Mouse (Mus musculus): ENCODE data around the gene Gm17364. TPM values are rescaled to one million over a fixed set of nuclear protein-coding genes. Genes with fewer than 3 reads are reported as not detected.

Gm17364 gene
- polyA plus RNA-seq (2014; fragmentation: Illumina TruSeq; extraction: RNeasy Lipid Tissue Mini Kit (QIAGEN cat#74804); ENCODE audit: low replicate concordance) = not detected

DNA sequence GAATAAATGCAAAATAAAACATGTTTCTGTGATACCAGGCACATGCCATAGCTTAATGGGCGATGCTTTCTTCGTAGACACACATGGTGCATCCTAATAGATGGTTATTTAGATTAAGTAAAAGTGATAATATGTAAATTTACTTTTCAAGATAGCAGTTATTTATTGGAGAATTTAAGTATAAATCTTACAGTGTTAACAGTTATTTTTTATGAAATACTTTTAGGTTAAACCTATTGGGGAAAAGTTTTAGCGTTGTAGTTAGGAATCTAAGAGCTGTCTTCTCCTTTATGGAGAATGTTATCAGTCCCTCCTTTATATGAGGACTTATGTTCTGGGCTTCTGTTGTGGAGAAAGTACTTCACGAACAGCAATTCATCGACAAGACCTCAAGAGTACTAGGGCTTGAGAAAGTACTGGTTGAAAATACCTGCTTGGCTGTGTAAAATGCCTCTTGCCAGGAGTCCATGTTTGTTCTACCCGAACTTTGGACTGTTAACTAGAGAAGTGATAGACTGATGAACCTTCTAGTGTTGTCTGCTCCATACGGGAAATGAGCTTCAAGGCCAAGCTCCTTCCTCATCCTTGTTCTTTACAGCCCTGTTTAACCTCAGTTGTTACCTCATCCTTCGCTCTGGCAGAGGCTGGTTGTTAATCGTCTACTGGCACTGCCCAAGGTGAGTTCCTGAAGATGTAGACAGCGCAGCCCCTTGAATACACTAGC is at the start of gene Gm17364:
Gm17364 (minus strand) TSS at position 51 of the 724 bp plus-strand sequence.

DNA sequence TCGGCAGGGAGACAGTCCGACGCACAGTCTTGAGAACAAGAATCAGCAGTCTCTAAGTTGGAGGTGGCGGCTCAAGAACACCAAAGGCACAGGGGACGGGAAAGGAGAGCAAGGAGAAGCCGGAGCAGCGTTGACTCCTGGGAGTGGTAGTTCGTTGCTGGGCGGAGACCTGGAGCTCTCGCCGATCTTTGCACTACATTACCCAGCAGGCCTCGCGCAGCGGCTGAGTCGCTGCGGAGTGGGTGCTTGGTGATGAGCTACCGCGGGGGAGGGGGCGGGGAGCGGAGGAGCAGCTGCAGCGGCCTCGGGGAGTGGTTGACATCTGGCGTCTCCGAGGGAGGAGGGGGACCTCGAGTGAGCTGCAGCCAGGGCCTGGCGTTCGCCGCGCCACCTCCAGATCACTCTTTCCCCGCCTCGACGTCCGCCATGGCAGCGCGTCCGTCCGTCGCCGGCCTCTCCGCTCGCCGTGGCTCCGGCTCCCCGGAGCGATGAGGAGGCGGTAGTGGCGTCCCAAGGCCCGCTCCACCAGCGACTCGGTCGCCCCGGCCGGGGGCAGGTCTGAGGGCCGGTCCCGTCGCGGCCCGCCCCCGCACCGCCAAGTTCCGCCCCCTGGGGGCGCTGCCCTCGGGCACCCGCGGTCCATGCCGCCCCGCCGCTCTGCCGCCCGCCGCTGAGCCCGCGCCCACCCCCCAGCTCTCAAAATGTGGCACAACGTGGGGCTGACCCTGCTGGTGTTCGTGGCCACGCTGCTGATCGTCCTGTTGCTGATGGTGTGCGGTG is 24.0 kb downstream of the Gm17364 start, which contains the start of gene Smim13:
Smim13 (plus strand) TSS at position 307 of the 780 bp plus-strand sequence.

Other genes starting within 250 kb of the Gm17364 start
- gene Mak, start 194.3 kb downstream of the Gm17364 start, polyA plus RNA-seq (2014; fragmentation: Illumina TruSeq; extraction: RNeasy Lipid Tissue Mini Kit (QIAGEN cat#74804); ENCODE audit: low replicate concordance) = not detected
- gene Gcm2, start 162.9 kb downstream of the Gm17364 start, polyA plus RNA-seq (2014; fragmentation: Illumina TruSeq; extraction: RNeasy Lipid Tissue Mini Kit (QIAGEN cat#74804); ENCODE audit: low replicate concordance) = not detected
- 0.15 TPM for gene Sycp2l, start 159.7 kb downstream of the Gm17364 start, polyA plus RNA-seq (2014; fragmentation: Illumina TruSeq; extraction: RNeasy Lipid Tissue Mini Kit (QIAGEN cat#74804); ENCODE audit: low replicate concordance)
- 0.11 TPM for gene Elovl2, start 53.6 kb downstream of the Gm17364 start, polyA plus RNA-seq (2014; fragmentation: Illumina TruSeq; extraction: RNeasy Lipid Tissue Mini Kit (QIAGEN cat#74804); ENCODE audit: low replicate concordance)
- gene Smim13, start 24.1 kb downstream of the Gm17364 start, polyA plus RNA-seq (2014; fragmentation: Illumina TruSeq; extraction: RNeasy Lipid Tissue Mini Kit (QIAGEN cat#74804); ENCODE audit: low replicate concordance) = 21.1 TPM
- 43.0 TPM for gene Nedd9, start 213.4 kb upstream of the Gm17364 start, polyA plus RNA-seq (2014; fragmentation: Illumina TruSeq; extraction: RNeasy Lipid Tissue Mini Kit (QIAGEN cat#74804); ENCODE audit: low replicate concordance)

Measured in small intestine, adult 10 weeks (tissue).